Mouse (Mus musculus) lung, adult 2 months (tissue): ENCODE data around the gene Lad1.

Source experiments
- CTCF ChIP-seq: fragments of 200-500 bp; IDR thresholded peaks from 2 replicates; pipeline ENCODE4 v1.5.1; 2011; ENCODE audit warnings: mild to moderate bottlenecking, low read length, control low read depth; ENCODE audit not compliant: insufficient read depth
- POLR2A ChIP-seq: fragments of 200-500 bp; IDR thresholded peaks from 2 replicates; pipeline ENCODE4 v1.6.1; 2011; ENCODE audit warnings: low read depth, mild to moderate bottlenecking, control low read depth, low read length, borderline replicate concordance; ENCODE audit errors: extremely low read depth

- TF ChIP-seq CTCF (no peak), POLR2A (no peak)
These were observed 19.9 kb upstream of the Lad1 start for GRCm38 (mm10) chr1:135798492-135798891.
